Mouse (Mus musculus): Measurements from ENCODE around the gene Dip2a. TPM values are rescaled to one million over a fixed set of nuclear protein-coding genes. Genes with fewer than 3 reads are reported as not detected.

Dip2a gene
- 19.8 TPM in 2 replicates for polyA plus RNA-seq (2012; rRNA removed)

DNA sequence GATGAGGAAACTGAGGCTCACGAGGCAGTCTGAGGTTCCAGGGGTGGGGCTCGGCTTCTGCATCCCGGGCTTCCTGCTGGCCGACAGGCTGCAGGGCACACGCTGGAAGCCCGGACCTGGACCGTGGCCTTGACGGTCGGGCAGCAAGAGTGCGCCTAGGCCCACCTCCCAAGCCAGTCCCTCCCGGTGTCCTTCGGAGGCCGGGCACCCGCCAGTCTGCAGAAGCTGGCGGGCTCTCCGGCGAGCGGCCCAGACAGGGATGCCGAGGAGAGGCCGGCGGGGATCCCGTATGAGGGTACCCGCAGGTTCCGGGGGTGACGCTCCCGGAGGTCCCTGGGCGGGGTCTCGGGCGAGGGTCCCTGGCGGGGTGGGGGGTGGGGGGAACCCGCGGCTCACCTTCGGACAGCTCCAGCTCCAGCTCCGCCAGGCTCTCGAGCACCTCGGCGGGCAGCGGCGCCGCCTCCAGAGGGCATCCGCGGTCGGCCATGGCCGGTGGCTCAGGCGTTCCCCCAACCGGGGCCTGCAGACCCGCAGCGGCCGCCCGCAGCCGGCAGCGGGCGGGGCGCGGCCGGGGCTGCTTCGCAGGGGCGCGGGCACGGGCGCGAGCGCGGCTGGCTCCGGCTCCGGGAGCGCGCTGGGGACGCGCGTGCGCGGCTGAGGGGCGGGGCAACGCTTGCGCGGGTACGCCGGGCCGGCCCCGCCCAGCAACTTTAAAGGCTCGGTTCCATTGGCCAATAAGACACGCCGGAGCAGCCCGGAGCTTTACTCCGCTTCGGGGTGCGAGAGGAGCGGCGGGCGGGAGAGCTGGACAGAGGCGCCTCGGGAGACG is at the start of gene Dip2a:
TSS of gene Dip2a (minus strand) at position 581 of the 829 bp plus-strand sequence.
- DNase-seq (ENCODE audit: low read depth): no peak

DNA sequence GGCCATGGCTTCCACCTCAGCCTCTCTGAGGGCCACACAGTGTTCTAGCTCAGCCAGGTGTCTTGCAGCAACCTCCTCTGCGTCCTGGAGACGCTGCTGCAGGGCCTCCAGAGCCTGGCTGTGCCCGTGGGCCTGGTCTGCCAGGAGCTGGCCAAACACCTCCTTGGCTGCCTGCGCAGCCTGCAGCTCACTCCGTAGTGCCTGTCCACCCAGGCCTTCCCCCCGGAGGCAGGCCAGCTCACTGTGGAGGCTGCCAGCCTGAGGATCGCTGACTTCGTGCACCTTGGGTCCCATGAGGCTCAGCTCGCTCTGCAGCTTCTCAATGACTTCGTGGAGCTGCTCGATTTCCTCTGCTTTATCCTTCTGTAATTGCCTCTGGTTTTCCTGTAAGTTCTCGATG is 47.5 kb upstream of the Dip2a start:
- no peak for DNase-seq (ENCODE audit: low read depth)

DNA sequence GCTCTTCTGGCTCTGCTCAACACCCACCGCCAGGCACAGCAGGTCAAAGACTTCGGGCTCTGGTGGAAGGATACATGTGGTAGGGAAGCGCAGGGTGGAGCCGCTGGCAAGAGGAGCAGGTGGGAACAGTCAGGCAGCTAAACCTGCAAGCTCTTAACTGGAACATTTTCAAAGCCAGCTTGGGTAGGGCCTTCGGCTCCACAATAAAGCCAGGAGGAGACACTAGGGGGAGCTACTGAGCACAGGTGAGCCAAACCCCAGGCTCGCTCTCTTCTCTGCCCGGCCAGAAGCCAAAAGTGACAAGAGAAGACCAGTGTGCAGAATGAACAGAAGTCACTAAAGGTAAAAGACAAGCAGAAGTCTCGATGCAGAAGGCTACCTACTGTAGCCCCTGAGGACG is 46.7 kb upstream of the Dip2a start:
- no peak for DNase-seq (ENCODE audit: low read depth)

DNA sequence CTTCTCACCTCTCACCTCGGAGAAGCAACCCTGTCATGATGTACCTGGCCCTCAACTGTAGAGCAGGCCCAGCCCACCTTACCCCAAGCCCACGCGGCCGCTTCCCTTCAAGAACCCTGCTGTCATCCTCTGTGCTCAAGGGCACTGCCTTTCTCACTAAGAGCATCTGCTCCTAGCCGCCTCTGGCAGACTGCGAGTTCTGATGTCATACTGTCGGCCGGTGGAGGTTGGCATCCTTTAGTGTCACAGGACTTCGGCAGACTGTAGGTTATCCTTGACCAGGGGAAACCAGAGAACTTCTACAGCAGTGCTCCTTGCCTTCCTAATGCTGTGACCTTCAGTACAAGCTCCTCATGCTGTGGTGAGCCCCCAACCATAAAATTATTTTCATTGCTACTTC is 46.1 kb upstream of the Dip2a start:
- no peak for DNase-seq (ENCODE audit: low read depth)

DNA sequence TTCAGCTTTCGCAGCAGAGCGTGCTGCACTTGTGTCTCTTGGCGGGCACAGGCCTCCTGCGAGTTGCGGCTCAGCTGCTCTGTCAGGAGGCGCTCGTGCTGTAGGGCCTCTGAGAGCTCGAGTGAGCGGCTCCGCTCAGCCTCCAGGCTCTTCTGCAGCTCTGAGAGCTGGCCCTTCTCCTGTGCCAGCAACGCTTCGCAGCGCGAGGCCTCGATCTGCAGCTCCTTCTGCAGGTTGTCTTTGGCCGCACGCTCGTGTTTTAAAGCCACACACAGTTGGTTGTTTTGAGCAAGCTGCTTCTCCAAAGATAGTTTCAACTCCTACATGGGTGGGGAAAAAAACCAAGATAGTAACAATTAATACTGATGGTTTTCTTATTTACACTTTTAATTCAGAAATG is 29.9 kb upstream of the Dip2a start:
- DNase-seq (ENCODE audit: low read depth): no peak

DNA sequence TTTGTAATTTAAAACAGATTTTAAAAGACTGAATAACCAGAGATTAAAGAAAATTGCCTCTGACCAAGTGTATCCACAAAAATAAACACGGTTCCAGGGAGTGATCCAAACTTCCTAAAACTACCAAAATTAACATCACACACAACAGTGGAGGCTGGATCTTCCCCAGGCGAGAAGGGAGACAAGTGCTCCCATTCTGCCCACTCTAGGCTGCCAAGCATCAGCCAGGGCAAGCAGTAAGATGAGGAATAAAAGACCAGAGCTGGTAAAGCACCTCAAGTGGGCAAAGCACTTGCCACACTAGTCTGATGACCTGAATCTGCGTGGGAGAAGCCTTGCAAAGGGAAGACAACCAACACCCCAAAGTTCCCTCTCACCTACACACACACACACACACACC is 26.6 kb upstream of the Dip2a start:
- DNase-seq (ENCODE audit: low read depth): no peak

DNA sequence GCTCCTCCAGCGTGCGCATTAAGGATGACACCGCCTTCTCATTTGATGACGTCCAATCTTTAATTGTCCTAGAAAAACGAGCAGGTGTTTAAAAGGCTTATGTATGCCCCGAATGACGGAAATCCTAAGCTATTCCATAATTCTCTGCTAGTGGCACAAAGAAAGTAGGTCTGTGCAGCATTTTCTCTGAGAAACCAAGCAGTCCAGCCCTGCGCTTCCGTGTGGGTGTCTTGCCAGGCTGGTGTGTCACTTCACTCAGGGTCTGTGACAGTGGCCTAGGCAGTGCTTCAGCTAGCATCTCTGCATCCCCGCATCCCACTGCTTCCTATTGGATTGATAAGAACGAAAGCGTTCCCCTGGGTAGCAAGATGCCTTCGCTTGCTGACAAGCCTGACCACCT is 23.7 kb upstream of the Dip2a start:
- DNase-seq (ENCODE audit: low read depth): no peak

DNA sequence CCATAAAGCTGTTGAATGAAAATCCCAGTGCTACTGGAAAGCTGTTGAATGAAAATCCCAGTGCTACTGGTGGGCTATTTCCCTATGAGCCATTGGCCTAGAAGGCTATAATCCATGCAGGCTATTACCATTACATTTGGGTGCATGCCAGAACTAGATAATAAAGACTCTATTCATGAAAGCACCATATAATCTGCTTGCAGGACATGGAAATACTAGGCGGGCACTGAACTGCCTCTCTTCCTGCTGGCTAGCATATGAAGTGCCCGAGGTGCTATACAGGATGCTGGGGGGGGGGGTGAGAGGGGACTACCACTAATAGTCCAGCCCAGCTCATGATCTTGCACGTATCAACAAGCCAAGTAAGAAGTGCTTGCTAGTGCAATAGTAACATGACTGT is 18.1 kb upstream of the Dip2a start:
- no peak for DNase-seq (ENCODE audit: low read depth)

DNA sequence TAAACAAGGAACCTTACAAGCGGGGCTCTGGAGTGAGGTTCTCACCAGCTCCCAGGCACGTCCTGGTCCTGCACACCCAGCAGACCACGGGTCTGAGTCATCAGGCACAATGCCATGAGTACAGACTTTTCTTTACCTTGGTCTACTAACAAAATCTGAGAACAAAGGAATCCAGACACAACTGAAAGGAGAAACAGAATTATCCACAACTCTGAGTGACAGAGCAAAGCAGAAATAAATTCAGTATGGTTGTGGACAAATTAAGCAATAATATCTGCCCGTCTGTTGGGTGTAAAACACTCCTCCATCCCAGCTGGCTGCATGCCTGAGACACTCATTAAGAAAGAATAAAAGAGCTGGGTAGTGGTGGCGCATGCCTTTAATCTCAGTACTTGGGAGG is 13.4 kb upstream of the Dip2a start:
- no peak for DNase-seq (ENCODE audit: low read depth)

DNA sequence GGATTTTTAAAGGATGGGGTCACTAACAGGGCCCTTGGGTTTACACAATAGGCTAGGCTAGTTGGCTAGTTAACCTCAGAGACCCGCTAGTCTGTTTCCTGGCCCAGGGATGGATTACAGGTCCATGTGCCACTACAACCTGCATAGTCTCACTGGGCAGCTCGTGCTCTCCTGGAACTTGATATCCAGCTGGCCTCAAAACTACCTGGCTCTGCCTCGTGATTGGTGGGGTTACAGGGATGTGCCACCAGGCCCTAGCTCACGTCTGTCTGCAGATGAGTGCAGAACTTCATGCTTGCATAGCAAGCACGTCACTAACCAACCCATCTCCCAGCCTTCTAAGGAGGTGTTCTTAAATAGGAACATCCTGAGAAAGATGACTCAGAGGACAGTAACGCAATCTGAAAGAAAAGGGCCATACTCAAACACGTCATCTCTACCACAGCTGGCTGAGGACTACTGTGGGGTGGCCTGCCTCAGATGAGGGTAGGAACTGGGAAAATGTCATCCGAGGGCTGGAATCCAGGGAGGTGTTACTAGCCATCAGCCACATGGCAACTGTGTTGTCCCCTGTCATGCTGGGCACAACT is 12.3 kb upstream of the Dip2a start:
- no peak for DNase-seq (ENCODE audit: low read depth)

DNA sequence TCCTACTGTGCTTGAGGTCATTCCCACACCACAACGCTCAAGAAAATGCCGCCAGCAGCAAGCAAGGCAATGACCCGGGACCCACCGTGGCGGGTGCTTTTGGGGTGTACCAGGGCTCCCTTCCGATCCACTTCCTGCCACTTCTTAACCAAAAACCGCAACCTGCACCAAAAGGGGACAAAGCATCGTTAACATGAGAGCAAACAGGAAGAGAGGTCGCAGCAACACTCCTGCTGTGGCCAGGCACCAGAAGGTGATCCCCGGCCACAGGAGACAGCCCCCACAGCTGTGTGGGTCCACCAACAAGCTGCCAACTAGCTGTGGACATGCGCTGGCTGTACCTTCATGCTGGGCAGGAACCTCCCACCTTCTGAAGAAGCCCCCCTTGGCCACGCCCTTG is 9.9 kb upstream of the Dip2a start:
- DNase-seq (ENCODE audit: low read depth): no peak

DNA sequence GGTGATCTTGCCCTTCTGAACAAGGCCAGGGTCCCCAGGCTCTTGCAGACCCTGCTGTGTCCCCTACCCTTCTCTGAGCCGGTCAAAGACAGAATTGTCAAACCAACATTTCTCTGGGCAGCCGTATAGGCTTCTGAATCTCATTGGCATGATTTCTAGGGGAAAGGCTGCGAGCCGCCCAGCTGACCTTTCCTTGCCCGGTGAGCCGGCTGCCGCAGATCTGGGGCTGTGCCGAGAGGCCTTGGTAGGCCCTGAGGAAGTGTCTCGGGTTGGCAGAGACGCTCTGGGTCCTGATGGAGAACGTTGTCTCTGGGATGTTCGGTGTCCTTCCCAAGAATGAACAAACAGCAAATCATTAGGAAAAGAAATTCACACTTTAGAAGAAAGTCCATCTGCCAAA is 8.9 kb upstream of the Dip2a start:
- DNase-seq (ENCODE audit: low read depth): no peak

DNA sequence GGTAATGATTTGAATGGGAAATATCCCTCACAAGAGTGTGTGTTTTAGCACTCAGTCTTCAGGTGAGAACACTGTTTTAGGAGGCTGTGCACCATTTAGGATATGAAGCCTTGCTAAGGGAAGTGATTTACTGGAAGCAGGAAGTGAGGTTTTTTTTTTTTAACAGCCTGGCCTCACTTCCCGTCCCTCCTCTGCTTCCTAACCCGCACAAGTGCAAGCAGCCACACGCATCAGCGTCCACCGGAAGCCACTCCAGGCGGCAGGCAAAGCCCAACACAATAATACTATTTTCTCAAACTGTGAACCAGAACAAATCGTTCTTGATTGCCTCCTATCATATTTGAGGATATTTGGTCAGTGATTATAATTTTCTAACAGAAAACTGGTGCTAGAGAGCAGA is 6.9 kb upstream of the Dip2a start:
- no peak for DNase-seq (ENCODE audit: low read depth)

DNA sequence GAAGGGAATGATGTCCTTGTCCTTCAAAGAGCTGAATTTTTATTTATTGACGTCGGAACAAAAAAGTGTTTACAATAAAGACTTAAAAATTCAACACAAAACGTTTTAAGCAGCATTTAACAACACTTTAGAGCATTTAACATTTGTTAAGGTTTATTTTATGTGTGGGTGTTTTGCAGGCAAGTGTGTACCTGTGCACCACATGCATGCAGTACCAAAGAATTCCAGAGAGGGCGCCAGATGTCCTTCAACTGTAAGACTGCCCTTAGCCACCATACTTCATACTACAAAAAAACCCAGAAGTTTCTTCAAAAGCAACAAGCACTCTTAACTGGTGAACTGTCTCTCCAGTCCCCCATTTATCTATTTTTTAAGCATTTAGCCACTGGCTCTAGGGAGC is 1.5 kb upstream of the Dip2a start:
- no peak for DNase-seq (ENCODE audit: low read depth)

DNA sequence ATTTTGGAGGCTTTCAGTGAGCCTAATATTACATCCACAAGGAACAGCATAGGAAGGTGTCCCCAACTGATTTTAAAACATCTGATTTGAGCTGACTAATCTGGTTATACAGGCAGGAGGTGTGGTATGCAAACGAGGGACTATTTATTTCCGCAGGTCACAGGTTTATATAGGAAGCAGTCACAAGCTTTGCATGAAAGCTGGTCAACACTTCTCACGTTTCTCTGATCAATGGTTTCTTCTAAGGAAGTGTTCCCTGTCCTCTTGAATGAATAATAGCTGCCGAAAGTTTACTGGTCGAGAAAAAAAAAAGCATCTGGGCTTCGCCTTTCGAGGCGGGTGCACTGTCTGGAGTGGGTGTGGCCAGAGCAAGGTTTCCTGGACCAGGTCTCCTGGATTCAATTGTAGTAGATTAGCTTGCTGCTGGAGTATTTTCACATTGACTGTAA is 976 bp upstream of the Dip2a start:
- DNase-seq (ENCODE audit: low read depth): no peak

DNA sequence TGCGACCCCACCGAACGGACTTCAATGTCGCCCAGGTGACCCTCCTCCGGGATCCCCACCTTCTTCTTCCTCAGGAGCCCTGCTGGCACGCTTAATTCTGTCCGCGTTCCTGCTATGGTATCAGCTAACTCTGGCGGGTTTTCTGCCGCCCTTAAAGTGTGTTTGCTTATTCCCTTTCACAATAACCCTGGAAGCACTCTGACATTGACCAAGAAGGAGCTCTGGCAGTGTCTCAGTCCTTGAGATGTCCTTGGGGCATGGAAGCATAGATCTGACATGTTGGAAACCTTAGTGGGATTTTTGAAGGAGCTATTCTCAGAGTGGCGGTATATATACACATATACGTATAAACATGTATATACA is 430 bp upstream of the Dip2a start:
- DNase-seq (ENCODE audit: low read depth): peak; percentile 50

DNA sequence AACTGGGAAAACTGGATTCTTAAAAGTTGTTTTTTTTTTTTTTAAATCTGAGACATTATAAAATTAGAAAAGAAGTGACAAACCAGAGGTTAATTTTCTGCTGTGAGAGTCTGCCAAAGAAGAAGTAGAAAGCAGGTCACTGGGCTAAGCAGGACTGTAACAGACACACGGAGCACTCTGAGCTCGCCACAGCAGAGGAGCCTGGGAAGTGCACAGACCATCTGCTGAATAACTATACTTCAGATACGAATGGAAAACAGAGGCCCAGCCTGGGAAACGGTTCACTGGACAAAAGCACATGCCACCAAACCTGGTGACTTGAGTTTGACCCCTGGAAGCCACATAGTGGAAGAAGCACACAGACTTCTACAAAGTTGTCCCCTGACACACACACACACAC is 10.7 kb downstream of the Dip2a start:
- DNase-seq (ENCODE audit: low read depth): no peak

DNA sequence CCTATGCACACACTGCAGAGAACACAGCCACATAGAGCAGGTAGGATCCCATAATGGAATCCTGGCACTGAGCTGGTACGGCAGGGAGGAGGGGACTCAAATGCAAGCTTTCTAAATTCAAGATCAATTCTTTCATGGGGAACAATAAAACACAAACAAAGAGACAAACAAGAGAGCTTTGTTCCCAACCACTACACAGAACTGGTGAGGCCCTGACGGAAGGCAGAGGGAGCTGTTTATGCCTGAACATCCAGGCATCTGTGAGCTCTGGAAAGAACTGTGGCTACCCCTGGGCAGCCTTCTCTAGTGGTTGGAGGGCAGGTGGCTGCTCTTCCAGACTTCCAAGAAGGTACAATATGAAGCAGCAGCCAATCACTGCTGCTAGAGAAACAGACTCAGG is 13.1 kb downstream of the Dip2a start:
- no peak for DNase-seq (ENCODE audit: low read depth)

DNA sequence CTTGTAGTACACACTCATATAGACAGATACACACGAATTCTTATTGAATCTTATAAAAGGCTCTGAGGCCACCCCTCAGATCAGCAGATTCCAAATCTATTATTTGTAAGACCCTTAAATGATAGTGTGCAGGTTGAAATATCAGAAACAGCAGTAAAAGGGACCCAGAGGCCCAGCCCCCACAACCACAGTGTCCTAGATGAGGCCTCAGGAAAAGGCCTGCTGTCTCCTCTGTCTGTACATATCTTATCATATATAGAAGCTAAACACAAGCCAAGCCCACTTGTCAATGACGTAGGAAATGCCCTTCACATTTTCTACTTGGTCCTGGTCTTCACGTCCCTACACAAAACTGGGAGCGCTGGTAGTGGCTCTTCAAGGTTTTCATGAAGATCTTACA is 16.0 kb downstream of the Dip2a start:
- no peak for DNase-seq (ENCODE audit: low read depth)

DNA sequence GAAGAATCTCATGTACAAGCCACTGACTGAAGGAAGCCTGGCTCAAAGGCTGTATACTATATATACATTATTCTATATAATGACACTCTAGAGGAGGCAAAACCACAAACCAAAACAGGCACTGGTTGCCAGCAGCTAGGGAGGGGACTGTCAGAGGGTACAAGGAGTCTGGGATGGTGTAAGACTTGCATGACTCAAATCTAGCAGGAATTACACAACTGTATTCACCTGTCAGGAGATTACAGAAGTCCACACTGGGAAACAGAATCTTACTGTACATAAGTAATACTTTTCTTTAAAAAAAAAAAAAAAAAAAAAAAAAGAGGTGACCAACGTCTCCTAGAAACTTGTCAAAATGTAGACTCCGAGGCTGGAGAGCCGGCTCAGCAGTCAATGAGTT is 16.5 kb downstream of the Dip2a start:
- DNase-seq (ENCODE audit: low read depth): peak; percentile 65

DNA sequence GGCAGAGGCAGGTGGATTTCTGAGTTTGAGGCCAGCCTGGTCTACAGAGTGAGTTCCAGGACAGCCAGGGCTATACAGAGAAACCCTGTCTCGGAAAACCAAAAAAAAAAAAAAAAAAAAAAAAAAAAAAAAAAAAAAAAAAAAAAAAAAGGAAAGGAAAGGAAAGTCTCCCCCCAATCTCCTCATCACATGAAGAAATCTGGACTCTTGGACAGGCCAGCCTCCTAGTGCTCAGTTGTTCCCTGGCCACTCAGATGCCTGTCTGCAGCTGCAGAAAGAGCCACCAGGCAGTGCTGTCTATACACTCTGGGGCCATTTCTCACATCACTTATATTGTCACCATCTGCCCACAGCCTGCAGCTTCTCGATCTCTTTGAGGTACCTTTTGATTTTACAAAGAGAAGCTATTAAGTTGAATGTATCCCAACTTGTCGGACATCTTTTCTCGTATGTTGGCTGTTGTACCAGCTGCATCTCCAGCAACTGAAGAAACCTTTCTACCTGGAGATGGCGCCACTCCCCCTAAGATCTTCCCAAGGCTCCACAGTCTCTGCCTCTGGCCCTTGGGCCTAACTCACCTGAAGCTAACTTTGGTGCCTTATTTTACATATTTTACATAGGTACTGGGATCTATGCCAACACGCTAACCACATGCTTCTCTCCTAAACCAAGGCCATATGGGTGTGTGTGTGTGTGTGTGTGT is 18.6 kb downstream of the Dip2a start:
- DNase-seq (ENCODE audit: low read depth): no peak

DNA sequence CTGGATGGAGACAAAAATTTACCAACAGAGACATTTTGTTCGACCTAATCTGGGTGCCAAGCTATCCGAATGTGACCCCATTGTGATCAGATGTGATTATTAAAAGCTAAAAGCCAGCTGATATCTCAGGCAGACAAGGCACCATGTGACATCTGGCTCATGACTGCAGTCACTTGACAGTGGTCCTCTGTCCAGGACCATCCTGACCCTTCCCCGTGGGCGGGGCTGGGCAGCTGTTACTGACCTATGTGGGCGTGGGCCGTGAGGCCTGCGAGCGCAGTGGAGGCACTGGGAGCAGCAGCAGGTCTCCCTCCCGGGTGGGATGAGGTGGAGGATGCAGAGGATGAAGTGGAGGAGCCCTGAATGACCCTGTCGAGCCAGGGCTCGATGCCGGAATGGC is 27.5 kb downstream of the Dip2a start:
- no peak for DNase-seq (ENCODE audit: low read depth)

DNA sequence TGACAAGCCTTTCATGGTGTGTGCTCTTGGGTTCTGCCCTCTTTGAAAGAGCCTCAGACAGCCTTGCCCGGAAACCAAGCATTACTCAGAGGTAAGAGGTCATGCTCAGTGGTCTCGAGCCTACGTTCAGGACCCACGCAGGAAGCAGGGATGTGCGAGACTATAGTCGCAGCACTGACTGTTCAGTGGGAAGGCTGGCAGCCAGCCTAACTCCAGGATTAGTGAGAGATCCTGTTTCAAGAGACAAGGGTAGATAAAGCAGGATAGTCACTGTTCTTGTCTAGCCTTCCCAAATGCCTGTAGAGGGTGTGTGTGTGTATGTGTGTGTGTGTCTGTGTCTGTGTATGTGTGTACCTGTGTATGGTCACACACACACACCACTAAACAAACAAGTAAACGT is 28.9 kb downstream of the Dip2a start:
- DNase-seq (ENCODE audit: low read depth): no peak

Data from gonadal fat pad, adult 2 months (tissue).